Mouse (Mus musculus) frontal cortex, adult 2 months (tissue): ENCODE measurements at regions not wholly inside any gene's neighbourhood (a gene's known extent, or its start where the extent isn't known, plus 50 kb on each side); places are given as distances from the start of the nearest gene placed in this dataset.

Experiments
- DNase-seq, 2 experiments: peaks; one replicate each; pipeline ENCODE4 v3.0.0; 2022; ENCODE audit warnings: low spot score in 1 of 2; ENCODE audit errors: extremely low spot score in 1 of 2

DNA sequence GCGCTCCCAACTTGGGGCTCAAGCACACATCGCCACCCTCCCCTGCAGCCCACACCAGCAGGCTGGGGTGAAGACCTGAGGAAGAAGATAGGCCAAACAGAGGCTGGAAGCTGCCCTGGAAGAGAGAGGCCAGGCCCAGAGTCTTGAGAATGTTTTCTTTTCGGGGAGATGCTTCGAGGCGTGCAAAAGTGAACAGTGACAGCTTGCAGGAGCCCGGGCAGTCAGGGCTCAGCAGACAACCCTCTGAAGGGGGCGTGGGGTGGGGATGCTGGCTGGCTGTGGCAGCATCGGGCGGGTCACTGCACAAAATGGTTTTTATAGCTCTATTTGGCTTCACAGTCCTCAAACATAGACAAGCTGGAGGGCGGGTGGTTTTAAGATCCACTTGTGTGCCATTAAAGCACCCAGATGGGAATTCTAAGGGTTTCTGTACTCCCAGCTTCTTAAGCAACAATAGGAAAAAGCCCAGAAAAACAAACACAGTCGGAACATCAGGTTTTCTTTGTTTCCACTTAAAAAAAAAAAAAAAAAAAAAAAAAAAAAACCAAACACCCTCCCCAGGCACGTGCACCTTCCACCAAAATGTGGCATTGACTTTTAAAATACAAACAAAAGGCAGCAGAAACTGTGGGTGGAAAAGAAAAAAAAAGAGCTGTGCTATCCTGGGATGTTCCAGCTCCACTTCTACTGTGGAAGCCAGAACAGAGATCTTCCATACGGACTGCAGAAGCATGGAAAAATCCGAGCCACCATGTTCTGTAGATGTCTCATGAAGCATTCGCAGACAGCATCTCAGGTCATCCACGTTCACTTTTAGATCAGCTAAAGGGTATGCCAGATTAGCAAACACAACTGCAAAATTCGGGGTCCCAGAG, 123.5 kb downstream of the Ly86 start:
- peak in 1 of 2 experiments; percentile 32 for DNase-seq

DNA sequence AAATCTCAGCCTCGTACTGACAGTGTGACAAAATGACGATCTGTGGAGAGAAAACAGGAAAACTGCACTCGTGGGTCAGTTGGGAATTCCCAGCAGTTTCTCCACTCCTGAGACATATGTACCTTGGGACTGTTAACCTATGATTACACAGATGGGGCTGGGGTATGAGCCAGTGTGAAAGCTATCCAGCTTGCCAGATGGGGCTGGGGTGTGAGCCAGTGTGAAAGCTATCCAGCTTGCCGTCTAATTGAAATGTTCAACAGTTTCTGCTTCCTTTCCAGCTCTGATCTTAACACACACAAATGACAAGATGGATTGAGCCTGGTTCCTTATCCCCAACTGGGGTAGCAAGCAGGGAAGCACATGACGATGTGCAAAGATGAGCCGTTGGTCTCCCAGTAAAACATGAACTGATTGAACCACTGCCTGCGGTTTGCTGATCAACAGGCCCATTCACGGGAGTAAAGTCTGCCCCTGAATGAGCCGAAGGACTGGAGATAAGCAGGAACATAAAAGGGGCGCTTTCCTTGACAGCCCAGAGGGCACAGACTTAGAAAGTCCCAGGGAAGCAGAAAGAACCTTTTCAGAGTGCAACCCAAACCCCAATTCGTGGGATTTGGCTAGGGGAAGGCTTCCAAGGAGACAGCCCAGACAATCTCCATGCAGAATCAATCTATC, 125.4 kb downstream of the Ly86 start:
- DNase-seq, result no peak

DNA sequence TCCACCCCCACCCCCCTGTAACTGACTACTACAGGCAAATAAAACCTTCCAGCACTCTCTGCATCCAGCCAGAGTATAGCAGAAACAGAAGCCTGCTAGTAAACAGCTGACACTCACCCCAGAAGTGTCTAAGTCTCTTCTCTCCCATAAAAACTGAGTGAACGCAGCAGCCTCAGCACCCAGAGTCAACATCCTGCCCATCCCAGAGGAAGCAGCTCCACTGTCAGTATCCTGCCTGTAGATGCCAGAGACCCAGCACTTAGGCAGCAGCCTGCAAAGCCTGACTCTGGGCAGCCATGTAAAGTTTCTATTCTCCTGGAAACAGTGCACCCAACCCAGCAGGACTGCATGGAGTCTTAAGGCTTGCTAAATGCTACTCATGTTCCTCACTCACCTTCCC, 128.4 kb downstream of the Ly86 start:
- DNase-seq, result no peak

DNA sequence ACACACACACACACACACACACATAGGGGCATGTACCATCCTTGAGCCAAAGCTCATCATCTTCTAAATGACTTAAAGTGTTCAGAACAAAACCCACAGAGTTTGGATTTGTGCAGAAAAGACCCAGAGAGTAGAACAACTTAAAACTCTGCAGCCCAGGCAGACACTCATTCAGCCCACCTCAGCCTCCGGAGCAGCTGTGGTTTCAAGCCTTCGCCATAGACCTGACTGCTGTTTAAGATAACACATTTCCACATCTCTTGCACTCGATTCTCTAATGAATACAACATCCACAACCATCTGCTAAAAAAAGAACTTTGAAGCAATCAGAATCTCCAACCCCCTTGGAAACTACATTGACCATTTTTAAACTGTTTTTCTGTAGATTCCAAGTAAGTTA, 130.8 kb downstream of the Ly86 start:
- no peak for DNase-seq

DNA sequence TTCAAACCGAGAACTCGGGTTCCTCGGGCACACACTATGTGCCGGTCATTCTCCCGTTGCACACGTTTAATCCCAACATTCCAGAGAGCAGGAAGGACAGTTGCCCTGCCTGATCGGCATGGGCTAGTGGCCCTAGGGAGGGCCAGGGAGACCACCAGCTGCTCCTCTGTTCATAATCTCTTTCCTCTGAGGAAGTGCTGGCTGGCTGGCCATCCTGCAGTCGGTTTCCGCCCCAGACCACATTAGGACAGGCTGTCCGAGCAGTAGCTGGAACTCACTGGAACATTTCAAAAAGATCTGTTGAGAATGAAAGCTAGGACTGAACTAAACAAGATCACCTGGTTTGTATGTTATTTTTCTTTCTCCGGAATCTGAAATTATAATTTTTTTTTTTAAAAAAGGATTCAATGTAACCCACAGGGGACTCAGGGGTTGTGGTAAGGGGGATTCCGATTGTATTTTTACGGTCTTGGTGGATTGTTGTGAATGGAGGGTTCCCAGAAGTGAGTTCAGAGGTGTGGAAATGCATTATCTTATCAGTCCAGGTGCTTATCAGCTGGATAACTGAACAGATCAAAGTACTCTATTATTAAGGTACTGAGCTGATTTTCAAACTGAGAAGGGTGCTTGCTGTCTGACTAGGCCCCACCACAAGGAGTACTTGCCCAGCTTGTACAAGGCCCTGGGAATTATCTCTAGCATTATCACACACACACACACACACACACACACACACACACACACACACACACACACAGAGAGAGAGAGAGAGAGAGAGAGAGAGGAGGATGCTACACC, 131.4 kb downstream of the Ly86 start:
- no peak for DNase-seq

DNA sequence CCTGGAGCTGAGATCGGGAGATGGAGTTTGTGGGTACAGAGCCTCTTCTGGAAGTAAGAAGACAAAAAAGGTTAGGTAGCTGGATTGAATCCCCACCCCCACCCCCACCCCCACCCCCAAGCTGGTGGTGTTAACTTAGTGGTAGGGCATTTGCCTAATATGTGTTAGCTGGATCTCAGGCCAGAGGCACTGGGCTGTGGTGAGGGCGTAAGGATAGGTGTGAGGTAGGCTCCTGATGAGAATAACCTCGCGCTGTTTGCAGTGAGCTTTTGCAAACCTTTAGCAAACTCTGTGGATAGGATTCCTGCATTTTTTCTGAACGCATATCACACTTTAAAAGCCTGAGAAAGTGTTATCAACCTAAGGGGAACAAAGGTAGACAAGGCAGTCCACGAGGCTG, 132.3 kb downstream of the Ly86 start:
- no peak for DNase-seq

DNA sequence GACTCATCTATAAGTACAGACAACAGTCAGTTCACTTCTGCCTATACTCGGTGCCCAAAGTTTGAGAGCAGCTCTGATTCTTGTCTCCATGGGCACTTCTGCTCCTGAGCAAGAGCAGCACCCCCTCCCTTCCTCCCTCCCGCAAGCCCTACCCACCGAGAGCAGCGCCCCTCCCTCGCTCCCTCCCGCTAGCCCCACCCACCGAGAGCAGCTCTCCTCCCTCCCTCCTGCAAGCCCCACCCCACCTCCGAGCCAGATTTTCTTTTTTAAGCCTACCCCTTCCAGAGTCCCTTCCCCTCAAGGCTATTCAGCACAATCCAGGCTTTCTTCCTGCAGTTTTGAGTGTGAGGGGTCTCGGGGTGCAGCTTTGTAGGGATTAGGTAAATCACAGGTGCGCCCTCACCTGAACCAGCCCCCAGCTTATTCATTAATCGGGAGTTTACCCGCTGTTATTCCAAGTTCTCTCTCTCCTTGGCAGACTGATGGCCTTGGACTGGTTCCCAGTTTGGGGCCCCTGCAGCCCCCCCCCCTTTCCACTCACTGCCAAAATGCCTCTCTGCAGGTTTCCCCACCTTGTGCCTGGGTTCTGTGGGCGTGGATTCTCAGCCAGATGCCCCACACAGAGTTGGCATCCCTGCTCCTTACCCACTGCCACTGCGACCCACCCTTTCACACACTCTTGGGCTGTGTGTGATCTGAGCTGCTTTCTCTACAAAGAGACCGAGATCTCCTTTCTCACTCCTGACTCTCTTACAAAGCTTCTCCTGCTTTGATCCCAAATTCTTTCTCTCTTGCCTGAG, 132.9 kb downstream of the Ly86 start:
- DNase-seq, result no peak

DNA sequence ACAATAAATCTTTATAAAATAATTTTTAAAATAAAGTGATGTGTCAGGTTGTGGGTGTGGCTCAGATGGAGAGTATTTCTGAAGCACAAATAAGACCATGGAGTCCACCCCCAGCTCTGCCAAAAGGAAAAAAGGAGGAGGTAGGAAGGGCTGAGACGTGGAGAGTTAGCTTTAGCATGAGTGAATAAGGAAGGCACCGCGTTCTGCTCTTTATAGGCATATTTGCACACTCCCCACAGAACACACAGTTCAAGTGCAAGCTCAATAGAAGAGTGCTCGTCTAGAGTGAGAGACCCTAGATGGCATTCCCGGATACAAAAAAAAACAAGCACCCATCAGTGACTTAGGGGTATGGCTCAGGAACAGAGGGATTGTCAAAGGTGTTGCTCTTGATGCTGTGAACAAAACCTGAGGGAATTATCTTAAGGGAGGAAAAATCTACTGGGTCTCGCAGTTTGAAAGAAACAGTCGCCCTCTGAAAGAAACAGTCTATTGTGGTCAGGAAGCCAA, 134.2 kb downstream of the Ly86 start:
- DNase-seq, result no peak

DNA sequence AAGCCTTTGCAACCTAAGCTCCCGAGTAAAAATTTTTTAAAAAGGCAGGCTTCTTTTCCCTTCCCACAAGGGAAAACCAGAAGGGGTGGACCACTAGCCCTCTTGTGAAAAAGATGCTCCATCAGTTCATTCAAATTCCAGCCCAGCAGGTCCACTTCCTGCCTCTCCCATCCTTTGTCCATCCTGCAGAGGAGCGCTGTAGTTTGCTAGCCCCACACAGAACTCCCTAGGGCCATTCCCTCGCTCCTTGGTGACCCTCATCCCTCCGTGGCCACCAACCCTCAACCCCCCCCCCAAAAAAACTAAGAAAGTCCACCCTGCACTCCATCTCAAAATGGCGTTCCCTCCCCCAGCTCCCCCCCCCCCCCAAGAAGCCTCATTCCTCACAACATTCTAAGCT, 136.5 kb downstream of the Ly86 start:
- no peak for DNase-seq

DNA sequence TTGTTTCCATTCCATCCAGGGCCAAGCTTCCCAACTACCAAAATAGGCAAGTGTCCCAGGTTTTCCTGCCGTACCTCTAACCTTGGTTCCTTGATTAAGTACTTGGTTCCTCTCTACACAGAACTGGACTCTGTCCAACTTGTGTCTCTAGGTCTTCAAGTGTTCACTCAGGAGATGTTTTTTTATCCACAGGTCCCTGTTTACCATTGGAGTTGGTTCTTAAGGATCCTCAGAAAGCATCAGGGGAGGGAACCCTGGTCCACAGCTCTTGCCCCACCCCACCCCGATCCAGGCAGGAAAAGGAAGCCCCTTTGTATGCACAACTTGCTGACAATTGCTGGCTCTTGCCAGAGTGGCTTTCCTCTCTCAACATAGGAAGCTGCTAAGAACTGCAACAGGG, 137.0 kb downstream of the Ly86 start:
- DNase-seq, result no peak

DNA sequence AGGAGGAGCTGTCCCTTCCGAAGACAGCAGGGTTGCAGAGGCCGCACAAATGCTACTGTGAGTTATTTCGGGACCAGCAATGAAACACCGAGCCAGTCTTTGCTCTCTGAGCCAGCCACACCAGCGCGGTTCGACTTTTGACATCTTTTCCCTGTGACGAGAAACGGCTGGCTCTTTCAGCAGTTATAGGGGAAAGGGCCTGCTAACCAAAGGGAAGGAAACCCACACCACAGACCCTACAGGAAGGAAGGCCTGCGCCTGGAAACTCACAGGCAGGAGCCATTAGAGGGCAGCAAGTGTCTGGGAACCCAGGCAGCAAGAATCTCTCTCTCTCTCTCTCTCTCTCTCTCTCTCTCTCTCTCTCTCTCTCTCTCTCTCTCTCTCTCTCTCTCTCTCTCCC, 137.6 kb downstream of the Ly86 start:
- peak in 1 of 2 experiments; percentile 50 for DNase-seq

DNA sequence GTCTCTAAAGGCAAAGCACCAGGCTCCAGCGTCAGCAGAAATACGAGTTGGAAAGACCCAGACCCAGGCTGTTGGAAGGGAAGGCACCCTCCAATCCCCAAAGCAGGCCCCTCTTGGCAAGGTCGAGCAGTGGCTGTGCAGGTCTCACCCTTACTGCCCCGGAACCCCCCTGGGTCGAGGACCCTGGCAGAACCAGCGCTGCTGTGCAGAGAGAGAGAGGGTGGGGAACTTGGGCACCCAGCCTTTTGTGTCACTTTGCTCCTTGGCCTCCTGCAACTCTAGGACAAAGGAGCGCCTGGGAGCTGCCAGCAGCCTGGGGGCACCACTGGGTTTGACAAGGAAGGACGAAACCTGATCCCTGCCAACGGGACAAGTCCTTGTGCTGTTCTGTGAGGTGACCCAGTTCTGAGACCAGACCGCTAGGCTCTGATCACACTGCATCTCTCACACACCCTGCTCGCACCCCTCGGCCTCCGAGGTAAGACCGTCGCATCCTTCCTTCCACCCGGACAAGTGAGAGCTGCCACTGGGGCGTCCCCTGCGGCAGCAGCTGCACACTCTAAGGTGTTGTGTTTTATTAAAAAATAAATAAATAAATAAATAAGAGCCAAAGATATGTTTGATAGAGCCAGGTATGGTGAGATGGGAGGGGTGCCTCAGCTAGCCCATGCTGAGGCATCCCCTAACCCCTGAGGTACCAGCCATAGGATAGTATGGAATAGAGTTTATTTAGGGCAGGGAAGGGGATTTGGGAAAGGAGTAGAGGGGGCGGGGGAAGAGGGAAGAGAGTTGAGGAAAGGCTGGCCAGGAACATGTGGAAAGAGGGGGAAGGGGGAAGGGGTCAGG, 138.2 kb downstream of the Ly86 start:
- no peak for DNase-seq

DNA sequence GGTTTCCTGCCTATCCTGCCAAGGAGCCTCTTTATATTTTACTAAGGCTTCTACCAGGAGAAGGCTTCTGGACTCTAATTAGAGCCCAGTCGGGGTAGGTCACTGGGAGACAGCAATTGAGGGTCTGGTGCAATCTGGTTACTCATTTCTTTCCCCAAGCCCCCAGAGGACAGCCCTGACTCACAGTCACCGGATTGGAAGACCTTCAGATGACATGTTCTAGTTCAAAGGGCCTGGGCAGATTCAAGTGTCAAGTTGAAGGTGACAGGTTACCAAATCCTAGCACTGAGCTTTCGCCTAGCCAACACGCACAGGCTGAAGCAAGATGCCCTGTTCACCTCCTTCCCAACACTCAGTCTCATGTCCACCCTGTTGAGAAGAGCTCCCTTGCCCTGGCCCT, 139.6 kb downstream of the Ly86 start:
- DNase-seq, result no peak

DNA sequence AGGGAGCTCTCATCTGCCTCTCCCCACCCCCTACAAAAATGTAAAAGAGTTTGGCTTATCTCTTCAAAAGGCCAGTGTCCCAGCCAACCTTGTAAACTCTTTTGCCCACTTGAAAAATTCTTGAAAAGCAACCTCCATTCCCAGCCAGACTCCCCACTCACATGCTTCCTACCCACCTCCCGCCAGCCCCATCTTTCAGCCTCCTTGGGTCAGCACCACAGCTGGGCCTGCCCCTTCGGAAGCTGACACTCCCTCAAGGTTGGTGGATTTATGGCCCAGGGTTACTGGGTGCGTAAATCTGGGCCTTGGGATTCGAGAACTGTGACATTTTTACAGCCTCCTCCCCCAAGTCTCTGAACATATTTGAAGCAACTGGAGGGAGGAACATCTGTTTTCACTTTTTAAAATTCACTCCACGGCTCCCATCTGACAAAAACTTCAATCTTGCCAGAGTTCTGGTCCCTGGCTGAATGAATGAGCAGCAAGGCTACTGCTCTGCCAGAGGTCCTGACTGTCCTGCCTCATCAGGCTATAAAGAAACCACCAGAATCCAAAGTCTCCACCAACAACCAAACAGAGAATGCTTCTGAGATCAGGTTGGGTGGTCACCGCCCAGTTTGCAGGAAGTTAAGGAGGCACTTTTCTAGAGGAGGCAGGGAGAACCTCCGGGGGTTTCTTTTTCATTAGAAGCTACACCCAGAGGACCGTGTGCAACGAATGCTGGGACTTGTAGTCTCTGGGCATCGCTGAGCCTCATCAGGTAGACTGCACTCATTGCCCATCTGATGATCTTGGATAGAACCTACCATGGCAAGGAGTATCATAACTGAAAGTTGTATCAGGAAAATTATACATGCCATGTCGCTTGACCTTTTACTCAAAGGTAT, 147.3 kb downstream of the Ly86 start:
- DNase-seq, result no peak

DNA sequence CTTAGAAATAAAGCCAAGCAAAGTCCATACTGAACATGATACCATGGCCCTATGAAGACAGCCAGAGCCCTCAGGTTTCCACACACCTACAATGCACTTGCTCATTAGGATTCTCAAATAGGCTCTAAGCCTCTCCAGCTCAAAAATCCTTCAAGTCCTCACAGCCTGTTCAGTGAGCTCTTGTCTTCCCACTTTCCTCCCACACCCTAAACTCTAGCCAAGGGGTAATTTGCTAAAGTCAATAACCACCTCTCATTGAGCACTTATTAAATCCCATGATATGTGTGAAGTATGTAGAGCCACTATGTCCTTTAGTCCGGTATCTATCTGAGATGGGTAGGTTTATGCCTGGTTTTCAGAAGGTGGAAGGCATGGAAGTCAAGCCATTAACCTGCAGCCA, 148.3 kb downstream of the Ly86 start:
- no peak for DNase-seq

DNA sequence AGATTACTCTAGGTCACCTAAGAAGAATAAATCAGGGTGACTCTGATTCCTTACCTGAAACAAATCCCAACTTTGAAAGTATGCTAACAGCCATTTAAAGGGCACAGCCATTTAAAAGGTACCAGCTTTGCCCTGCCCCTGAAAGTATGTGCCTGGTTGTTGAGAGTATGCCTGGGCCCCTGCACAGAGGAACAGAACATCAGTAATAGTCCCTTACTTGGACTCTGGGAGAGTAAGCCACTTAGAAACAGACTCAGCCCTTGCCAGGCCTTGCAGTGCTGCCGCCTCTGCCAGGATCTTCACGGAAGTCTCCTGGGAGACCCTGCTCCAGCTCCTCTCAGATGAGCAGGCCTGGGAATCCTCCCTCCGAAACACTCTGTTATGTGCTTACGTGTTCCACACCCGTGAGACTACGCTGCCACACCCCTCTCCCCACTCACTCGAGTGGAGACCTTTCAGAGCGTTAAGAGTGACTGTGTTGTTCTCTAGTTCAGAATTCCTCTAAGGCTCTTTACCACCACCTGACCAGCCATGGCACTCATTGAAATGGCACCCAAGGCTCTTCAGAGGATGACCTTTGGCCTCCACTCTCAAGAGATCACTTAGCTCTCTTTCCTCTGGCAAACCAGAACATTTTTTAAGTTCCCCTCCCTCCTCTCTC, 150.4 kb downstream of the Ly86 start:
- no peak for DNase-seq

DNA sequence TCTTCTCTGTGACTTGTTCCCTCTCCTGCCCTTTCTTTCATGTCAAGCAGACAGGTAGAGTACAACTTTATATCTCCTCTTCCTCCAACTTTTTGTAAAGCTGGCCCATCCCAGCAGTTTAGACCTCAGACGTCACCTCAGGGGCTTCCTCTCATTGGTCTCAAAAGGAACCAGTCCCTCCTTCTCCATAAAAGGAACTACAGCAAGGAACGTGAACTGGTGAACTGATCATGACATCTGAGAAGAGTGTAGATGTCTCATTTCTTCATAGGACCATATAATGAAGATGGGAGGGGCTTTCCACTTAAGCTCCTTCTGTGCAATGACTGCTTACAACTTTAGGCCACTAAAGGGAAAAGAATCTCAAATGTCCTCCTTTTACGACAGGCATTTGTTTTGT, 153.0 kb downstream of the Ly86 start:
- DNase-seq, result no peak

DNA sequence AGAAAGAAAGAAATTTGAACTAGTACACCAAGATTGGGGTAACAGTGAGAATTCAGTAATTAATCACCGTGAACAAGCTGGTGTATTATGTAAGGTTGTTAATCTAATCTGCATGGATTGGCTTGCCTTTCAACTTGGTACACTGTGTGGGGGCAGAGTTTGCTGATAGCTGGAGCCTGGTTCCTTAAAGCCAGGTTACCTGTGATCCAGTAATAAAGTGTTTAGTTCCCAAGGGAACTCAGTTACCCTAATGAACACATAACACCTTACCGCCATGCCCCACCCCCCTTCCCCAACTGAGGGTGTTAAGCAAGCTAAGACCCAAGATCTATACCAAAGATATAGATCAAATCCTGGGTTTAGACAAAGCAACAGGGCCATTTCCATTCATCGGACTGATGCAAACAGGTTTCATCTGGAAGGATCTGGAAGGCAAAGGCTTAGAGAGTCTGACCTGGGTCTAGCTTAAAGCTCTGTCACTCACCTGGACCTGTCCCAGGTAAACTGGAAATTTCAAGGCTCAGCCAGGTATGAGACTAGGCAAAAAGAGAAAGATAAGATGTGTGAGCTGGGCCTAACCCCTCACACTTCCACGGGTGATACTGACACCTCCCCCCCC, 155.8 kb downstream of the Ly86 start:
- DNase-seq, result no peak
